Mouse (Mus musculus) CD4-positive, CD25-positive, alpha-beta regulatory T cell, adult 2 months (primary cell): ENCODE measurements around the gene Dclk1.
"Not testable (repeated sequence)": the region's sequence is repeated elsewhere in the genome, so short reads cannot be mapped to it uniquely, and the experiment has no call there.

Experiments
- DNase-seq: peaks from one replicate; pipeline ENCODE4 v3.0.0-alpha.2; 2012; ENCODE audit warnings: low read depth, low spot score

Gene Dclk1

DNA sequence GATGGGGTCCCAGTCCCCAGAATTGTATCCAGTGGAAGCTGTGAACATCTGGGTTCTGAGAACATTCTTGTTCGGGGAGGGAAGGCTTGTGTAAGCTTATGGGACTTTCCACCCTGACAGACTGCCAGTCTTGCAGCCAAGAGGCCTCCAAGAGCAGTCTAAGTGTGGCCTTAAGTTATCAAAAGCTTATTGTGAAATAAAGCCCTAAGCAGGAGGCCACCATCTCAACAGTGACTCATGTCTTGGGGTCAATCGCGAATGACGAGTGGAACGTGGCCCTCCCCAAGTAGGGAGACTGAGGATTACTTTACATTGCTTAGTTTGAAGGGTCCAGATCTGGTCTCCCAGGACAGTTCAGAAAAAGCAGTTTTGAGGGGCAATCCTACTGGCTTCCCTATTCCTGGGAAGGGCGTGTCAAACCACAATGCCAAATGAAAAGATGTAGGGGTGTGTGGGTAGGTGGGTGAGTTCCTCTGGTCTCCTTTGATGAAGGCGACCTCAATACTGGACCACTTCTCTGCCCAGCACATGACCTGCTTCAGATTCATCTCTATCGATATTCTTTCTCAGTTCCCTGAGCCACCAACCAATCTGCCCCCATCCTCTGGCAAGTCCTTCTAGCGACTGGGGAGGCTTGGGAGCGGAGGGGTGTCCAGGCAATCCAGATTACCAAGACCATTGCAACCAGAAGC lies at the start of gene Dclk1:
TSS of gene Dclk1 (plus strand) at position 635 of the 692 bp plus-strand sequence.
- no peak for DNase-seq

DNA sequence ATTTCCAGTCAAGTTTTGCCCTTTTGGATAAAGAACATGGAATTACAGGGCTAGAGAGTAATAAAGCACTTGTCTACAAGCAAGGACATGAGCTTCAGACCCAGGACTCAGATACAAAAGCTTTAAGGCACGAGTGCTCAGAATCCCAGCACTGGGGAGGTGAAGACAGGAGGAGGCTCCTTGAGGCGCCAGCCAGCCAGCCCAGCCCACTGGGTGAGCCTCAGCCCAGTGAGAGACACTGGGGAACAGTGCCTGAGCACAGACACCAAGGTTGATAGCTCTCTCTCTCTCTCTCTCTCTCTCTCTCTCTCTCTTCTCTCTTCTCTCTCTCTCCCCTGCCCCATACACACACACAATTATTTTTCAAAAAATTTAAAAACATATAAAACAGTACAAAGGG lies 48.8 kb upstream of the Dclk1 start:
- no peak for DNase-seq

DNA sequence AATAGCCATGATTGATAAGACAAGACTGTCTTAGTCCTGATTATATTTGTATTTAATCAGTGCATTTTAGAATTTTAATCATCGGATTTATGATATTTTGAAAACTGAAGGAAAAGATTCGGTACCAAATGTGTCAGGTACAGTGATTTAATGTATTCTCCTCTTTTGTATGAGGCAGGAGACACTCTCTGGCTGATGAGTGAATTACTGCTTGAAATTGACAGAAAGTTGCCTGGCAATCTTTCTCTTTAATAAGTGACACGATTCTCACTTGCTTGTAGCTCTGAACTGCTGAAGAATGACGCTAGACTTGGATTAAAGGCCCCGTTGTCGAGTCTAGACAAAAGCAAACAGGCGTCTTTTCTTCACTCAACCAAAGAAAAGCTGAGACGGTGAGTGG lies 47.4 kb upstream of the Dclk1 start:
- no peak for DNase-seq

DNA sequence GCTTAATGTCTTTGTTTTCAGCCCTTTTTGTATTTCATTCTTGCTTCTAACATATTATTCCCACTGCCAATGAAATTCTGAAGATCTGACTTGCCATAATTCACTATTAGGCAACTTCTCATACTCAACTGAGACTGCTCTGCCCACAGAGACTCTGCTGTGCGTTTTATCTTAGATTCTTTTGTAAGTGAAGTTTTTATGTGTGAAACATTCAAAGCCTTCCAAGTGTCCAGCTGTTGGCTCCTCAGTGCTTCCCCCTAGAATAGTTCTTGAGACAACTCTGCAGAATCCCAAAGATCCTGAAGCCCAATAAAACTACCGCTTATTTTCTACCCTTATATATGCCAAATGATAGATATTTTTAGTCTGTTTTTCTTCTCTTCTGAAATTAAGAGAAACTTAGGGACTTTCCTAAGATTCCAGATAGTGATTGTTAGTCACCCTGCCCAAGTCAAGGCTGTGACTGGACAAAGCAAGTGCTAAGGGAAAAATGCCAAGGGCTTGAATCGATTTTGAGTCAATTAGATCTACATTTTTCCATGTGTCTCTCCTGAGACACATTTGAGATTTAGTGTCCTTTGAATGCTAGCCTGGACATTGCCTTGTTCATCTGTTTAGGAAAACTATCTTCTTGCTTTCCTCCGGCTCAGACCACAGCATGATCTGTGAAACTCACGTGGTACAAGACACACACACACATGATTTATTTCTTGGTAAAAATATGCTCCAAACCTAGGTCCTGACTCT lies 46.4 kb upstream of the Dclk1 start:
- DNase-seq: no peak

DNA sequence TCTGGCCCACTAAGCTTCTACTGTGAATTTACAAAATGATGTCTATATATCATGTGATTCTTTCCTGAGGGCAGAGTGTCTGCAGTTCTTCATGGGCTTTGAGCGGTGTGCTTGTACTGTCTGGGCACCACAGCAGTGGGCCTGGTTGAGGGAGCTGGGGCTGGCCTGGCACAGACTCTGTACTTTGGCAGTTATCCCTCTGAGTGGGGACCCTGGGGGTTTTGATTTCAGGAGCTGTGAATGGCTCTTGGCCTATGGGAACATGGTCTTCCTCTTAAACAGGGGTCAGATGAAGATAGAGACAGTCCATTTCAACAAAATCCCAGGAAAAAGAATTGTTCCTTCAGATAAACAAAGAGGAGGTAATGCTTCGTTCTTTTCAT lies 45.8 kb upstream of the Dclk1 start:
- DNase-seq: no peak

DNA sequence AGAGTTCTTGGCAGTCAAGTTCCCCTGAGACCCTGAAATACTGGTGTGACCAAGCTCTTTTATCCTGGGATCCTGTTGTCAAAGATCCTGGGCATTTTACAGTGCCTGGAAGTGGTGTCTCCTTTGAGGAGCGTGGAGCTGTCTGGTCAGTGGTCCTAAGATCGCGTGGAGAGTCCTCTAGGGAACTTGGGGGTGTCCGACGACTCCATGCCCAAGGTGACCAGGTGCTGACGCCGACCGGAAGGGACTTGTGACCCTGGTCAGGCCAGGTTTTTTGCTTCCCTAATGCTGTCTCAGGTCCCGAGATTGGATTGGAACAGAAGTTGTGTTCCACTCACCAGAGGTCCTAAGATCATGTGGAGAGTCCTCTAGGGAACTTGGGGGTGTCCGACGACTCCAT lies 38.5 kb upstream of the Dclk1 start:
- DNase-seq: not testable (repeated sequence)

DNA sequence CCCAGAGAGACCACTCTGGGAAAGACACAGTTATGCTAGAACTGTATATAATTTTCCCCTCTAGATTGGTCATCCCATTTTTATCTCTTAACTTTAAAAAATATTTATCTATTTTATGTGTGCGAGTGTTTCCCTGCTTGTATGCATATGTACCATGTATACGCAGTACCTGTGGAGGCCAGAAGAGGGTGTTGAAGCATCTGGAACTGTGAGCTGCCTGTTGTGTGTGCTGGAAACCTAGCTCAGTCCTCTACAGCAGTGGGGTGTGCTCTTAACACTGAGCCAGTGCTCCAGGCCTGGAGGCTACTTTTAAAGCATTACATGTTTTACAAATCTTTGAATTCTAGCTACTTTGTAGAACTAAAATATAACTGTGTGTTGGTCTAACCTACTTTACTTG lies 35.8 kb upstream of the Dclk1 start:
- DNase-seq: no peak

DNA sequence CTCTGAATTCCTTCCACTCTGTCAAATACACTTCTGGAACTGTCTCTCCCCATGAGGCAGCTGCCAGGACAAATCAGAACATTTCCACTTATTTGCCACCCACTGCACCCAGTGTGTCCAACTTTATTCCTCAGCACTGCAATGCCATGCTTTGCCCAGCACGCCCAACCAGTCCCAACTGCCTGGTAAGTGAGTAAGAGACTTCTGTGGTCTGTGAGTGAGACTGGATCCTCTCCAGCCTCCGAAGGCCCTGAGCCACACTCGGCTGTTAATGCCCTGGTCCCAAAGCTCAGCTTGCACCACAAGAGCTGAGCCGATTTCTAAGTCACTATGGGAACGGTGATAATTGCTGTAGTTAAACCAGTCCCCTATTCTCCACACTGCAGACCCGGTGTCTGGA lies 34.5 kb upstream of the Dclk1 start:
- DNase-seq: no peak

DNA sequence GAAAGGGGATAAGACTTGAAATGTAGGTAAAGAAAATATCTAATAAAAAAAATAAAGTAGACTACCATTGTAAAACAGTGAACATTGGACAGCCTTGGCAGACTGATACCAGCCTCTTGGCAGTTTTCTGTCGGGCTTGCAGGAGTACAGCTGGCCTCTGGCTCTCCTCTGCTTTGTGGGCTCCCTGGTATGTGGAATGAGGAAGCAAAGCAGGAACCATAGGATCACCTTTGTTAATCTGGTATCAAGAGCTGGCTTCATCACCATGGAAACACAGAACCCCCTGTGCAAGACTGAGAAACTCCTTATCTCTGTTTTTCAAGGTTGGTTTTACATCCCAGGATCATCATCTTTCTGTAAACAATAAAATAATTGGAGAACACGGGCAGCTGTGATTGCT lies 29.9 kb upstream of the Dclk1 start:
- DNase-seq: no peak

DNA sequence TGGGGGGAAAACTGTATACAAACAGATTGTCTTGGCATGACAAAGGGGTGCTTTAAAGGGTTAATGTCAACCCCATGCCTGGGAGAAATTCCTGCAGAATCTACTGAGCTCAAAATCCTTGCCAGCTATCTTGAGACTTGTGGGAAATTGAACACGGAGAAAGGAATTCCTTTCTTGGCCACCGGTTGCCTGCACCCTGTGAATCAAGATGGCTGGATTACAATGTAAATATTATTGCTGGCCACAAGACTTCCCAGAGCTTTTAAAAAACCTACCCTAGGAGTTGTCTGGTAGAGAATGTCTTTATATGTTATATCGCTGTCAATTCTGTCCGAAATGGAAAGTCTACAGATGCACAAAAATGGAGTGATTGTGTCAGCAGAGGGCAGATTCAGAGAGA lies 28.4 kb upstream of the Dclk1 start:
- no peak for DNase-seq

DNA sequence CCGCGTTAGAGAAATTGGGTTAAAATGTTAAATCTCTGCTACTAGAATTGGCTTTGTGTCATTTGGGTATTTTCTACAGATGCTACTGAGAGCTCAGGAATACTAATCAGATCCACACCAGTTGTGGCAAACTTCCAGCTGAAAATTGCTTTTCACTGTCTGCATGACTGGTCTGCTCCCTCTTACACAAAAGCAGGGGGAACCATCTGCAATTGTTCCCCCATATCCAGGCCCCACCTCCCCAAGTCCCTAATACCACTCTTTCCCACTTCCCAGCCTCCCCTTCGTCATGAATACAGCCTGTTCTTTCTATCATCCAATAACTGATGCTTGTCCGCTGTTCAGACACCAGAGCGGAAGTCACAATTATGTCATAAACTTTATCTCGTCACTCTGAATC lies 27.8 kb upstream of the Dclk1 start:
- DNase-seq: no peak

DNA sequence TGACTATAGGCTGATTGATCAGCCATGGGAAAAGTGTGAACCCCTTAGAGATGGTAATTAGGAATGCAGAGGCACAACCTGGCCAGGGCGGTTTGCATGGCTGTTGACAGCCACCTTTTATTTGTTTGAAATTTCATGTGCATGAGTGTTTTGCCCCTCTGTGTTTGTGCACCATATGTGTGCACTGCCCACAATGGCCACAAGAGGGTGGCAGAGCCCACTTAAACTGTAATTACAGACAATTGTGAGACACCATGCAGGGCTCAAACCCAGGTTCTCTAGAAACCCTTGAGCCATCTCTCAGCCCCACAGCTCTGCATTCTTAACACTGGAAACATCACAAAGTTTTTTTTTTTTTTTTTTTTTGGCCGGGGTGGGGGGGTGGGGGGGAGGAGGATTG lies 19.7 kb upstream of the Dclk1 start:
- DNase-seq: no peak

DNA sequence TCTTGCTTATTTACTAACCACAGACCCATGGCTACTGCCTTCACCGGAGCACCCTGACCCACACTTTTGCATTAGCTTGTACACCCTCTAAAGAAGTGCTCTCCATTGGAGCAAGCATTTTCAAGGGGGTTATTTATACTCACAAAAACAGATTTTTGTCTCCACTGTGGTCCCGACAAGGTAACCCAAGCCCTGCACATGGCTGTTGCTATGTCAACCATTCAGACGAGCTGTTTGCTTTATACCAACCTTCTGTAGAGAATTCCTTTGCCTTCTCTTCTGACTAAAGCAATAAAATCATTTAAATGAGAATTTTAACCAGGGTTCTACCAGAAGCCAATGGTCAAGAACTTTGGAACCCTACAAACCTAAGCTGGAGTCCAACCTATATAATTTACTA lies 18.3 kb upstream of the Dclk1 start:
- DNase-seq: no peak

DNA sequence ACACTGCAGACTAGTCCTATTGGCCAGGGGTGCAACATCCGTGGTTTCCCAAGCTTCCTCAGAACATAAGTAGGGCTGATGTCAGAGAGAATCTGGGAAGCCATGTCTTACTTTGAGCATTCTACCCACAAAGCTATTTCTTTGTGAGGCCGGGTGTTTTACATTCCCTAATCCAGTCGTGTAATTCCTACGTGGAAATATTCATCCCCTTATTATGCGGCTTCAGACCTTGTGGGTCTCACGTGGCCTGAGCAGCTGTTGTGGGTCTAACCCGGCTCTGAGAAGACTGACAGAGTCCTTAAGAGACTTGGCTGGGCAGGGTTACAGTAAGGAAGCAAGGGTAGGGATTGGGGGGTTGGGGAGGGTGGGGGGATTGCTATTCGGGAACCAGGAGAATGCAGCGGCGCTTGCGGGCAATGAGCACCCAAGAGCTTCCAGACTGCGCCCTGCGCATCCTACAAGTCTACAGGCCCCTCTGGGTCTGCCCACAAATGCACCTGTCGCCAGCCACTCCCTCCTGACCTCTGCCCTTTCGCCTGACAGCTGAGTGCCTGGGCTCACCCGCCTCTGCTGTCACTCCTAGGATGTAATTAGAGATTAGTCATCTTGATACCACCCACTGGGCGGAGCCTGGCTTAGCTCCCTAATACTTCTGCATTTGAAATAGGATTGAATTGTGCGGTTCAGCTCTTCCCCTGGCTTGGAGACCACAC lies 15.5 kb upstream of the Dclk1 start:
- DNase-seq: no peak

DNA sequence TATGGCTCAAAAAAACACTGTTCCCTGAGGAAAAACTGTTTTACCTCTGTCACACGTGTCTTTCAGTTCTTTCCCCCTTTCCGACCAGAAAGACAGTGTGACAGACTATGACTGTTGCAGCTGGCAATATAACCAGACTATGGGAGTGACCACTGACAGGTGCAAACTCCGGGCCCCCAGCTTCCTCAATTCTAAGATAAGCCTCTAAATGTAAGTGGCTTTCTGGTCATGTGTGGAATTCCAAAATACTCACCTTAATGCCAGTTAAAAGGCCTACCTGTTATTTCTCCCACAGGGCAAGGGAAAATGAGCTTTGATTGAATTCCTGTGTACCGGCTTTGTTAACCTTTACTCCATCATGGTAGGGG lies 15.0 kb upstream of the Dclk1 start:
- no peak for DNase-seq

DNA sequence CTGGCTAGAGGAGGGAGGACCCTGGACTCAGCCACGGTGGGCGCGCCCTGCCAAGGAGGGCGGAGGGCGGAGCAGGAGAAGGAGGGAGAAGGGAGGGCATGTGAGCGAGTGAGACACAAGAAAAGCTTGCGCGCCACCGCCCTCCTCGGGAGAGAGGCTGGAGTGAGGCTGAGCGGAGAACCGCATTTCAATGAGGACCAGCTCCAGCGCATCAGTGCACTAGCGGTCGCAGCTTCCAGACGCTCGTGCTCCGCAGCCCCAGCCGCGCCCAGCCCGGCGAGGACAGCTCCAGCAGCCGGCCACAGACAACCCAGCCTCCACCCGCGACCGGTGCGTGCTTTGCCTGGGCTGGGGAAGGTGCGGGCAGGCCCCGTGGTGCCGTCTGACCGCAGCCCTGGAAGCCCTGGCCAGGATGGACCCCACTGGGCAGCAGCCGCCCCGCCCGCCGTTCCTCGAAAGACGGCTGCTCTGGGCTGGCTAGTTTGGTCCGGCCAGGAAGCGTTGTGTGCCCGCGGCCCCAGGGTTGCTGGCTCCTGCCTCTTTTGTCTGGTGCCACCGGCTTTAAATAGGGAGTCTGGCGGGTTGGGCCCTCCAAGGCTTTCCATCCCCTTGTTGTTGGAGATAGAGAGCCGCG lies 375 bp downstream of the Dclk1 start:
- DNase-seq: no peak

DNA sequence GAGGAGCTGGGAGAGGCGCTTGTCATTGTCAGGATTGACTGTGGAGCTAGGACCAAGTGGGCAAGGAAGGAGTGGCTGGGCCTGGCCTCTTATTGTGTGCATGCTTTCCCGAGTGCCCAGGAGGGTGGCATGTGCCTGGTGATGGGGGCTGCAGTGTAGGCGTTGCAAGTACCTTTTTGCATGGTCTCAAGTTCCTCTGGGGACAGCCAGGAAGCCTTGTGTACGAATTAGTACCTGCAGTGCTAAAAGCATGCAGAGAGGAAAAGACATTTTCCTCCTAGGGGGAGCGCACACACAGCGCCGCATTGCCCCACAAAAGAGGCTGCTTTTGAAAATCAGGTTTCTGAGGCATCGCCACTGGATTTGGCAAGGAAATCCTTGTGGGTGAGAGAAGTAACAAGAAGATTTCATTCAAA lies 900 bp downstream of the Dclk1 start:
- no peak for DNase-seq

DNA sequence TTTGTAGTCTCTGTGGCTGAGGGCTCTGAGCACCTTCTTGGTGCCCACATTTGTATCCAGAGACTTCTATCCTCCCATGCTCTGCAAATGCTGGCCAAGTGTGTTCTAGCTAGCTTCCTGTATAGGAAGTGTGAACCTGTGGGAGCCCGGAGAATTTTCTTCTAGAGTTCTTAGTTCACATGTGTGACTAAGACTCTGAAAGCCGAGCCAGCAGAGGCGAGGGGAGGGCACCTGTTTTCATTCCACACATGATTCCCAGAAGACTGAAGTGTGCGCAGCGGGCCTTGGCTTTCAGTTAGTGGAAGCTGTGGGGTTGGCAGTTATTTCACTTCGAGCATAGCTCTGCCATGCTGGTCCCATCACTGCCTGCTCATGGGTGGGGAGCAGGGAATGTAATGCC lies 1.9 kb downstream of the Dclk1 start:
- DNase-seq: no peak

DNA sequence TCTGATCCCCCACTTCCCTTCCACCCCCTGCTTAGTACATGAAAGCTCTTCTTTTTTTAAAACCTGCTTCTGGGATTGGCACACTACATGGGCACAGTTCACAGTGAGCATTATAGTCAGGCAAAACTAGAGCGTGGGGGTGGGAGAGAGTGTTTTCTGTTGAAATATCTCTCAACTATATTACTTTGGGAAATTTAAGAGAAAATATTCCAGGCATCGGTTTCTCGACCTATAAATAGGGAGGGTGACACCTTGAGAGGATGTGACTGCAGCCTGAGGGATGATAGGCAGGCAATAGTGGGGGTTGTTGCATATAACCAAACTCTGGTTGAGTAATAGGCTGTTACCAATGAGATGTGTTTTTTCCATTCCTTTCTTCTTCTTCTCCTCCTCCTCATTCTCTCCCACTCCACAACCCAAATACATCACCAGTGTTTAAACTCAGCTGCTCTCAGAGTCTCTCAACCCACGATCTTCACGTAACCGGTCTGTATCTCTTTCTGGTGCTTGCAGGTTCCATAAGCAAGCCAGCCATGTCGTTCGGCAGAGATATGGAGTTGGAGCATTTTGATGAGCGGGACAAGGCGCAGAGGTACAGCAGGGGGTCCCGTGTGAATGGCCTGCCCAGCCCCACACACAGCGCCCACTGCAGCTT lies 4.6 kb downstream of the Dclk1 start:
- DNase-seq: no peak

DNA sequence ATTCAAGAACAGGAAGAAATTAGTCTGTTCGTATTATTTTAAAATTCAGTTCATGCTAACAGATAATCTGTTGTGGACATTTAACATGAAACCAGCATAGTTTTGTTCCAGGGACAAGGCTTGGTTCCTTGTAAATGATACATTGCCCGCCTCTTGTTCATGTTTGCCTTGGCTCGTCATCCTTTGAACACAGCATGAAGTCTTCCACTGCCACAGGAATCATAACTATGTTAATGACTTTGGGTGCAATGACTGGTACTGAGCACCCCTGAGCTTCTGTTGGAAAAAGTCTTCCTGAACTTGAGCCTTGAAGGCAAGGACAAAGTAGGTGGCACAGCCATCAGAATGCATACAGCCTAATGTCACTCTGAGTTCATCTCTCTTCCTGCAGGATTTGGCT lies 5.9 kb downstream of the Dclk1 start:
- no peak for DNase-seq

DNA sequence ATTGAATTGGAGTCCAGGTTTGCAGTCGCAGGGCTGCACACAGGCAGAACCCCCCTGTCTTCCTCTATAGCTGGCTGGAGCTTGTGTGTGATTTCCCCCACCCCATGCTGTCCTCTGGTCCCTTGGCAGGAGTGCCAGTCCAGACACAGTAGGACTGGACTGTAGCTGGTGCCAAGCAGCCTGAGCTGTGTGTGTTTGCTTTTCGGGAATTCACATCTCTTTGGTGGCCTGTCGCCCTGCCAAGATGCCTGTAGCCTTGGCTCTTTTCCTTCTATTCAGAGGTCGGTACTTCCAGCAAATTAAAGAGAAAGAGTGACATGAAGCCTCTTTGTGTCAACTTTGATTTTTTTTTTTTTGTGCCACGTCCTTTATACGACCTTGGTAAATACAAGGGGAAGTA lies 6.3 kb downstream of the Dclk1 start:
- DNase-seq: no peak

DNA sequence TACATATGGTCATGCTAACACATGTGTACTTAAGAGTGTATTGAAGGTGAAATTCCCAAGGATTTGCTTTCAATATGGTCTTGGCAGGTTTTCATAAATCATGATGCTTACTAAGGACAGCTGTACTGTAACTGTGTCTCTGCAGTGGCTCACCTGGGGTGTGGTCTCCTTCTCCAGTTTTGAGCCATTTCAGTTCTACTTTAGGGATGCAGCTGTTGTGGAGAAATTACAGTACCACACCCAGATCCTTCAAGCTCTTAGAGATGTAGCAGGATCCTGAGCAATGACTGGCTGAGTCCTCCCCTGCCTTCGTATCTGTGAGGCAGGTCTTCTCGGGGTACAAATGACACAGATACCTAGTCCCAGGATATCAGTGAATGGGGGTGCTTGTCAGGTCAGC lies 8.5 kb downstream of the Dclk1 start:
- no peak for DNase-seq
